Comparison of ENCODE assay signal across 16 mouse cellular contexts in the genomic region with DNA sequence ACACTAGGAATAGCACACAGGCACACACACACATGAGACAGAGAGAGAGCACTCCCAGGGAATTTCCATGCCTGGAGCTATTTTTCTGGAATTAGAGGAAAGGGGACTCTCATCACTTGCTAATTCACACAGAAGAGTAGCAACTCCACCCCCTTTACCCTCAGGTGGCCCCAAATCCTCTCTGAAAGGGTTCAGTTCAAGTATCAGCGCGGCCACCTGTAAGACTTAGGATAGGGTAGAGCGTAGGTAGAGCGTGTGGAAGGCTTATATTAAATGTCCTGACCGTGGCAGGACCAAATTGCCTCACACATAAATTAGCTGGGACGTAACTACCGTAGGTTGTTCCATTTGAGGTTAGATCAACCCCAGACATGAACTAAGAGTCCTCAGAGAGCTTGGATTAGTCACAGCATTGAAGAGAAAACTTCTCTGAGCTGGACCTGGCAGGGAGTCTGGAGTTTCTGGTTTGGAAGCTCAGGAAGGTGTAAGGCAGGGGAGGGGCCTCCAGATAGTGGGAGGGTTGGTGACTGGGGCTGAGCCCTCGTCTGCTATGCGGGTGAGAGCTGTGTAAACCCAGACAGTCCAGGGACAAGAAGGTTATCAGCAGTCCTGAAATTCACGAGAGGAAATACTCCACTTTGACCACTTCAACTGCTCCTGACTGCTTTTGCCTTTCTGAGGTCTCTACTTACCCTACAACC. TPM values are rescaled to one million over a fixed set of nuclear protein-coding genes. Genes with fewer than 3 reads are reported as not detected.
DNase-seq lines count a peak whose midpoint lies in the region; ATAC-seq and TF ChIP-seq lines count a peak whose summit lies in the region.
"Had no signal": no experiment of that assay in that cellular context is flagged by ENCODE, and none has a peak within 500 bp of the region (broad histone marks: within the 10 kb centered on the region; RNA-seq: fewer than 3 reads in every experiment).

No protein-coding gene starts in this region.

- no peak overlapping the region for H3K27ac ChIP-seq in hindbrain, embryonic 14.5 days
- no peak overlapping the region for H3K27ac ChIP-seq in hindbrain, embryonic 10.5 days
- no peak overlapping the region for H3K27ac ChIP-seq in MEL (ENCODE audit: control insufficient read depth, low read depth, low read length)
- H3K27ac ChIP-seq in intestine, embryonic 16.5 days (ENCODE audit: low read length) = no peak overlapping the region
- H3K27ac ChIP-seq: macrophage had no signal

- no peak overlapping the region for H3K9ac ChIP-seq in hindbrain, embryonic 14.5 days
- no peak overlapping the region for H3K9ac ChIP-seq in MEL (ENCODE audit: control insufficient read depth, low read depth, low read length, poor library complexity, severe bottlenecking)
- H3K9ac ChIP-seq in intestine, embryonic 16.5 days (ENCODE audit: low read depth, low read length) = no peak overlapping the region

- TF ChIP-seq POLR2A in MEL (IDR thresholded peaks at IDR 0.05; ENCODE audit: control insufficient read depth in 1 of 2, insufficient read depth in 1 of 2, low read depth in 1 of 2, low read length in 2 of 2, poor library complexity in 1 of 2) = no peak

- H3K4me2 ChIP-seq in hindbrain, embryonic 14.5 days (replicated peaks) = no peak overlapping the region
- no peak overlapping the region for H3K4me2 ChIP-seq in intestine, embryonic 16.5 days (ENCODE audit: low read depth, low read length)

- H3K4me3 ChIP-seq in hindbrain, embryonic 14.5 days (replicated peaks; ENCODE audit: low read length) = no peak overlapping the region
- H3K4me3 ChIP-seq in hindbrain, embryonic 10.5 days = no peak overlapping the region
- H3K4me3 ChIP-seq in MEL (ENCODE audit: control insufficient read depth in 1 of 2, insufficient read depth in 1 of 2, low read depth in 2 of 2, low read length in 2 of 2) = no peak overlapping the region
- no peak overlapping the region for H3K4me3 ChIP-seq in intestine, embryonic 16.5 days (ENCODE audit: low read length)
- H3K4me3 ChIP-seq: myocyte had no signal

- H3K79me2 ChIP-seq in MEL (ENCODE audit: control insufficient read depth, insufficient read depth, low read length, poor library complexity) = no peaks in the 10 kb centered on the region

- no peaks in the 10 kb centered on the region for H3K9me3 ChIP-seq in hindbrain, embryonic 14.5 days (ENCODE audit: control insufficient read depth, low read length)
- H3K9me3 ChIP-seq in hindbrain, embryonic 10.5 days = no peaks in the 10 kb centered on the region
- H3K9me3 ChIP-seq in MEL (replicated peaks; ENCODE audit: insufficient read depth, low read length) = no peaks in the 10 kb centered on the region
- H3K9me3 ChIP-seq in intestine, embryonic 16.5 days (ENCODE audit: control insufficient read depth, low read length) = no peaks in the 10 kb centered on the region

- ATAC-seq in hindbrain, embryonic 14.5 days (ENCODE audit: low FRiP score) = 0 out of 2 replicates have a peak, but pooled peaks have one; percentile 22
- ATAC-seq in intestine, embryonic 16.5 days = peak; percentile 51; the same call in 1 of the 2 replicates
- ATAC-seq: forebrain, embryonic 16.5 days had no signal

- TF ChIP-seq RAD21 in MEL (IDR thresholded peaks at IDR 0.05; ENCODE audit: low read depth, low read length) = no peak

- H3K4me1 ChIP-seq in hindbrain, embryonic 14.5 days (replicated peaks; ENCODE audit: control insufficient read depth, insufficient read depth, low read length) = no peaks in the 10 kb centered on the region
- 0 out of 2 replicates have a peak, but pooled peaks cover 4% of the 10 kb centered on the region for H3K4me1 ChIP-seq in hindbrain, embryonic 10.5 days (replicated peaks)
- H3K4me1 ChIP-seq in MEL (ENCODE audit: control insufficient read depth in 1 of 2, insufficient read depth in 2 of 2, low read length in 2 of 2) = peaks cover 3 to 17% of the 10 kb centered on the region in 2 experiments; a peak in 3 of 4 replicates
- peaks cover 7% of the 10 kb centered on the region; the same call in 1 of the 2 replicates for H3K4me1 ChIP-seq in intestine, embryonic 16.5 days (ENCODE audit: control insufficient read depth, insufficient read depth, low read length)

- DNase-seq in hindbrain, embryonic 14.5 days (ENCODE audit: low spot score) = no peak
- no peak for DNase-seq in hindbrain, embryonic 10.5 days (ENCODE audit: low spot score)
- DNase-seq in MEL (ENCODE audit: low read depth, low spot score) = no peak
- DNase-seq in lung, postnatal 25 days (ENCODE audit: low spot score) = peak; percentile 66
- DNase-seq in right cerebral cortex, postnatal 14 days = no peak
- no peak for DNase-seq in thymus, postnatal 0 days (ENCODE audit: low spot score)
- no peak for DNase-seq in spleen, postnatal 10 days (ENCODE audit: low spot score in 2 of 2)
- DNase-seq: kidney, adult 9 months had no signal

- no peaks in the 10 kb centered on the region for H3K27me3 ChIP-seq in hindbrain, embryonic 14.5 days (ENCODE audit: control insufficient read depth, insufficient read depth, low read length)
- no peaks in the 10 kb centered on the region for H3K27me3 ChIP-seq in hindbrain, embryonic 10.5 days (ENCODE audit: insufficient read depth, poor library complexity, severe bottlenecking)
- no peaks in the 10 kb centered on the region for H3K27me3 ChIP-seq in MEL (ENCODE audit: control insufficient read depth in 1 of 2, insufficient read depth in 2 of 2, low read length in 2 of 2)
- H3K27me3 ChIP-seq in intestine, embryonic 16.5 days (replicated peaks; ENCODE audit: control insufficient read depth, insufficient read depth, low read length) = no peaks in the 10 kb centered on the region

- 33% methylated on average over 10 of the region's 10 CpGs for WGBS in hindbrain, embryonic 14.5 days
- WGBS in hindbrain, embryonic 10.5 days = 34% methylated on average over 10 of the region's 10 CpGs
- 35% methylated on average over 10 of the region's 10 CpGs for WGBS in intestine, embryonic 16.5 days

- peaks cover 80% of the 10 kb centered on the region for H3K36me3 ChIP-seq in hindbrain, embryonic 14.5 days (replicated peaks; ENCODE audit: control insufficient read depth, insufficient read depth)
- peaks cover 52% of the 10 kb centered on the region for H3K36me3 ChIP-seq in hindbrain, embryonic 10.5 days
- peaks cover 0 to 8% of the 10 kb centered on the region in 2 experiments; a peak in 2 of 4 replicates for H3K36me3 ChIP-seq in MEL (ENCODE audit: control insufficient read depth in 1 of 2, insufficient read depth in 2 of 2, low read length in 2 of 2)
- H3K36me3 ChIP-seq in intestine, embryonic 16.5 days (ENCODE audit: control insufficient read depth, insufficient read depth, low read length) = peaks cover 22% of the 10 kb centered on the region

- no peak for TF ChIP-seq CTCF in MEL (IDR thresholded peaks at IDR 0.05 in 2 of 3, conservative IDR thresholded peaks at IDR 0.05 in 1 of 3; ENCODE audit: control insufficient read depth in 1 of 3, insufficient read depth in 1 of 3, low read depth in 2 of 3, low read length in 3 of 3, poor library complexity in 1 of 3, severe bottlenecking in 1 of 3)

- TF ChIP-seq EP300 in MEL (IDR thresholded peaks at IDR 0.05; ENCODE audit: low read depth in 1 of 2, low read length in 2 of 2) = no peak

RNA-seq across cellular contexts. Expression of a gene that starts 0.6 kb away (rescaled TPM):
- polyA plus RNA-seq in hindbrain, embryonic 14.5 days (2014; fragmentation: Nextera tagmentation; extraction: Ambion mirVana) = 0.95 and 1.5 TPM in 2 replicates
- 0.46 and 0.99 TPM in 2 replicates for polyA plus RNA-seq in hindbrain, embryonic 10.5 days (2016; fragmentation: Nextera tagmentation; extraction: Ambion mirVana)
- 0.07 TPM in 1 of 2 replicates, not detected in the other for total RNA-seq in MEL (2012; rRNA removed)
- polyA plus RNA-seq in MEL (2012; ENCODE audit: insufficient read depth in 1 of 2, insufficient read length in 2 of 2, low read depth in 1 of 2, low replicate concordance in 2 of 2, missing spikeins in 1 of 2) = under 1 TPM in 1 of 2 experiments, not detected in 1; 0.07 TPM
- polyA plus RNA-seq in intestine, embryonic 16.5 days (2015; fragmentation: Nextera tagmentation; extraction: Ambion mirVana) = 1.3 TPM in 2 replicates
- polyA plus RNA-seq in thymus, postnatal 0 days (2015; fragmentation: Nextera tagmentation; extraction: Ambion mirVana) = 0.14 and 0.26 TPM in 2 replicates

RNA-seq across cellular contexts. Expression of a gene that starts 8.6 kb away (rescaled TPM):
- polyA plus RNA-seq in hindbrain, embryonic 14.5 days (2014; fragmentation: Nextera tagmentation; extraction: Ambion mirVana) = 76.0 and 87.5 TPM in 2 replicates
- 42.6 and 48.1 TPM in 2 replicates for polyA plus RNA-seq in hindbrain, embryonic 10.5 days (2016; fragmentation: Nextera tagmentation; extraction: Ambion mirVana)
- total RNA-seq in MEL (2012; rRNA removed) = 26.1 and 28.3 TPM in 2 replicates
- 10 to 100 TPM in 1 of 2 experiments, not detected in 1; 54.4 TPM for polyA plus RNA-seq in MEL (2012; ENCODE audit: insufficient read depth in 1 of 2, insufficient read length in 2 of 2, low read depth in 1 of 2, low replicate concordance in 2 of 2, missing spikeins in 1 of 2)
- polyA plus RNA-seq in intestine, embryonic 16.5 days (2015; fragmentation: Nextera tagmentation; extraction: Ambion mirVana) = 50.3 and 57.1 TPM in 2 replicates
- 41.9 and 50.0 TPM in 2 replicates for polyA plus RNA-seq in thymus, postnatal 0 days (2015; fragmentation: Nextera tagmentation; extraction: Ambion mirVana)

RNA-seq across cellular contexts. Expression of a gene that starts 20.7 kb away (rescaled TPM):
- 165 and 190 TPM in 2 replicates for polyA plus RNA-seq in hindbrain, embryonic 14.5 days (2014; fragmentation: Nextera tagmentation; extraction: Ambion mirVana)
- polyA plus RNA-seq in hindbrain, embryonic 10.5 days (2016; fragmentation: Nextera tagmentation; extraction: Ambion mirVana) = 10.0 and 16.1 TPM in 2 replicates
- total RNA-seq in MEL (2012; rRNA removed) = 11.2 and 17.0 TPM in 2 replicates
- 10 to 100 TPM in 1 of 2 experiments, not detected in 1; 48.6 TPM for polyA plus RNA-seq in MEL (2012; ENCODE audit: insufficient read depth in 1 of 2, insufficient read length in 2 of 2, low read depth in 1 of 2, low replicate concordance in 2 of 2, missing spikeins in 1 of 2)
- polyA plus RNA-seq in intestine, embryonic 16.5 days (2015; fragmentation: Nextera tagmentation; extraction: Ambion mirVana) = 62.1 and 64.2 TPM in 2 replicates
- polyA plus RNA-seq in thymus, postnatal 0 days (2015; fragmentation: Nextera tagmentation; extraction: Ambion mirVana) = 14.8 and 16.6 TPM in 2 replicates
- polyA plus RNA-seq: macrophage had no signal

RNA-seq across cellular contexts. Expression of a gene that starts 25.0 kb away (rescaled TPM):
- polyA plus RNA-seq in hindbrain, embryonic 14.5 days (2014; fragmentation: Nextera tagmentation; extraction: Ambion mirVana) = not detected in 2 replicates
- polyA plus RNA-seq in hindbrain, embryonic 10.5 days (2016; fragmentation: Nextera tagmentation; extraction: Ambion mirVana) = not detected in 2 replicates
- total RNA-seq in MEL (2012; rRNA removed) = not detected in 2 replicates
- not detected for polyA plus RNA-seq in MEL (2012; ENCODE audit: insufficient read depth in 1 of 2, insufficient read length in 2 of 2, low read depth in 1 of 2, low replicate concordance in 2 of 2, missing spikeins in 1 of 2)
- not detected in 2 replicates for polyA plus RNA-seq in intestine, embryonic 16.5 days (2015; fragmentation: Nextera tagmentation; extraction: Ambion mirVana)
- polyA plus RNA-seq in thymus, postnatal 0 days (2015; fragmentation: Nextera tagmentation; extraction: Ambion mirVana) = not detected in 2 replicates
- total RNA-seq: adrenal gland, adult 18-20 months; gastrocnemius, postnatal 4 days; layer of hippocampus, postnatal 10 days had no signal
- polyA plus RNA-seq: cortical plate, adult 2 months; forebrain, embryonic 16.5 days; macrophage; myocyte had no signal

RNA-seq across cellular contexts. Expression of a gene that starts 29.3 kb away (rescaled TPM):
- not detected in 2 replicates for polyA plus RNA-seq in hindbrain, embryonic 14.5 days (2014; fragmentation: Nextera tagmentation; extraction: Ambion mirVana)
- polyA plus RNA-seq in hindbrain, embryonic 10.5 days (2016; fragmentation: Nextera tagmentation; extraction: Ambion mirVana) = not detected in 2 replicates
- not detected in 2 replicates for total RNA-seq in MEL (2012; rRNA removed)
- not detected for polyA plus RNA-seq in MEL (2012; ENCODE audit: insufficient read depth in 1 of 2, insufficient read length in 2 of 2, low read depth in 1 of 2, low replicate concordance in 2 of 2, missing spikeins in 1 of 2)
- polyA plus RNA-seq in intestine, embryonic 16.5 days (2015; fragmentation: Nextera tagmentation; extraction: Ambion mirVana) = not detected in 2 replicates
- not detected in 2 replicates for polyA plus RNA-seq in thymus, postnatal 0 days (2015; fragmentation: Nextera tagmentation; extraction: Ambion mirVana)
- total RNA-seq: adrenal gland, adult 18-20 months; gastrocnemius, postnatal 4 days; layer of hippocampus, postnatal 10 days had no signal
- polyA plus RNA-seq: forebrain, embryonic 16.5 days; macrophage; myocyte had no signal
